Mouse (Mus musculus): ENCODE measurements around the gene Dock3. TPM values are rescaled to one million over a fixed set of nuclear protein-coding genes. Genes with fewer than 3 reads are reported as not detected.

Gene Dock3
- total RNA-seq, 2 experiments from 2014 or later: 111 to 112 TPM

DNA sequence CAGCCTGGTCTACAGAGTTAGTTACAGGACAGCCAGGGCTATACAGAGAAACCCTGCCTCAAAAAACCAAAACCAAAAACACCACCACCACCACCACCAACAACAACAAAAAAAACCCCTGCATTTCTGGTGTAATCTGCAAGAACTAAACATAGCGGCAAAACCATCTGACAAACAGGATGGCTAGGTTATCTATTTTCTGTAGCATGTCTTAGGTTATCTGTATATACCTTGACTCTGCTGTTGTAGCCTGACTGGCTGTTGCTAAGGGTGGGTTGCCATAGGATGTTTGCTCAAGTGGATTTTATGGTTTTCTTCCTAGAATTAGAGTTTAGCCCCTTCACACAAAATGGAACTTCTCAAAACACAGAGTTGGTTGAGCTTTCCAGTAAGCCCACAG lies 38.1 kb upstream of the Dock3 start:
- no peak for TF ChIP-seq CTCF (conservative IDR thresholded peaks at IDR 0.05)
- Histone ChIP-seq H3K4me3 (no peak overlapping the region), H3K27ac (no peak overlapping the region)
- DNase-seq (ENCODE audit: low spot score in 2 of 2): no peak

GRCm38 (mm10) chr9:107267721-107268402 lies 36.2 kb upstream of the Dock3 start:
- H3K27ac ChIP-seq: no peak overlapping the region
- no peak overlapping the region for H3K4me3 ChIP-seq
- no peak for TF ChIP-seq CTCF (conservative IDR thresholded peaks at IDR 0.05)
- DNase-seq (ENCODE audit: low spot score in 2 of 2): no peak

DNA sequence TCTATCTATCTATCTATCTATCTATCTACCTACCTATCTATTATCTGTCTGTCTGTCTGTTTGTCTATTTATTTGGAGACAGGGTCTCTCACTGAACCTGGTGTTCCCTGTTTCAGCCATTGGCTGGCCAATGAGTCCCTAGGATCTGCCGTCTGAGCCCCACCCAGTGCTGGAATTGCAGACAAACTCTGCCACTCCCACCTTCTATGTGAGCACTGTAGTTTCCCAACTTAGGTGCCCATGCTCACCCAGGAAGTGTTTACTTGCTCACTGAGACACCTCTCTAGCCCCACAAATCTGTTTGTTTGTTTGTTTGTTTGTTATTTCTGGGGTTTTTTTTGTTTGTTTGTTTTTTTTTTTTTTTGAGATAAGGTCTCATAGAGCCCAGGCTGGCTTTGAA lies 35.3 kb upstream of the Dock3 start:
- TF ChIP-seq CTCF (conservative IDR thresholded peaks at IDR 0.05): no peak
- DNase-seq (ENCODE audit: low spot score in 2 of 2): no peak
- no peak overlapping the region for H3K27ac ChIP-seq
- no peak overlapping the region for H3K4me3 ChIP-seq

DNA sequence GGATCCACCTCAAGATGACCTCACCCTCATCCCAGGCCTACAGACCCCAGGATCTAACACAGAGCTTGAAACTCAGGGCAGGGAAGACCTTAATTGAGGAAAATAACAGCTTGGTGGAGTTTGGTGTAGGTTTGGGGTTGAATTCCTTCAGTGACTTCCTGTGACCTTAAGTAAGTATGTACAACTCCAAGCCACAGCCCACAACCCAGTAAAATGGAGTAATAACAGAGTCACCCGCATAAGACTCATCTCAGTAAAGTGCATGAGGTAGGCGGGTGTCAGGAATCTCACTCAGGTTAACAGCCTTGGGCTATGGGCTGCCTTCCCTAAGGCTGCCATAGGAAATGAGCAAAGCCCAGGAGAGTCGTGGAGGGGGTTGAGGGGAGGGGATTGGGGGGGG lies 33.0 kb upstream of the Dock3 start:
- no peak for DNase-seq (ENCODE audit: low spot score in 2 of 2)
- no peak overlapping the region for H3K4me3 ChIP-seq
- no peak for TF ChIP-seq CTCF (conservative IDR thresholded peaks at IDR 0.05)
- no peak overlapping the region for H3K27ac ChIP-seq

DNA sequence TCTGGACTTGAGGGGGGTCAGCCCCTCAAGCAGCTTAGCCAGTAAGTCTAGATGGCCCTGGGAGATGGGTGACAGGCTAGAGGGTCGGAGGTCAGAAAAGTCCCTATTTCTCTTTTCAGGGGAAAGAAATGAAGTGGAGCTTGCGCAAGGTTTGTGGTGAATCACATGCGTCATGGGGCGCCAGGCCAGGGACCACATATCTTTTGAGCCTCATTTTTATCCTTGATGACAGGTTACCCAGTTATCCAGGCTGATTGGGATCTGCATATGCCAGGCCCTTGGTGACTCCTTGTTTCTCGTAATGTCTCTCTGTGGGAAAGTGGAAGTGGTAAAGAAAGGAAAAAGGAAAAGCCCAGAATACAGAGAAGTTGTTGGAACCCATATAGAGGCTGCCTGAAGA lies 32.2 kb upstream of the Dock3 start:
- H3K27ac ChIP-seq: no peak overlapping the region
- DNase-seq (ENCODE audit: low spot score in 2 of 2): no peak
- no peak overlapping the region for H3K4me3 ChIP-seq
- TF ChIP-seq CTCF (conservative IDR thresholded peaks at IDR 0.05): no peak

GRCm38 (mm10) chr9:107262375-107262774 lies 30.7 kb upstream of the Dock3 start:
- Histone ChIP-seq H3K4me3 (no peak overlapping the region), H3K27ac (no peak overlapping the region)
- DNase-seq (ENCODE audit: low spot score in 2 of 2): no peak
- no peak for TF ChIP-seq CTCF (conservative IDR thresholded peaks at IDR 0.05)

DNA sequence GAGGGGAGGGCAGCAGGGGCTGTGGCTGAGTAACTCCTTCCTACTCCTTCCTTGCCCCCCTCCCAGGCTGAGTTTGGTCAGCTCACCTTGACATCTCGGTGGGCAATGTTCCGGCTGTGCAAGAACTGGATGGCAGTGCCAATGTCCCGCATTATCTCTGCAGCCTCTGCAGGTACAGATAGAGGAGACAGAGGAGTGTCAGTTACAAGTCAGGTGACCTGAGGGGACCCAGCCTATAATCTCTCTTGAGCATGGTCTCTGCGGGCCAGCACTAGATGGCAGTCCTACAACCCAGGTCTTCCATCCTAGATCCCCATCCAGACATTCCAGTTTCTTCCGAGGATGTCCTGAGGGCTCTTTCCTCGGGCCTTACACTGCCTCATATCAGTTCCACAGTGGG lies 30.1 kb upstream of the Dock3 start:
- 0 out of 2 replicates have a peak, but pooled peaks have one; percentile 5 for TF ChIP-seq CTCF (conservative IDR thresholded peaks at IDR 0.05)
- Histone ChIP-seq H3K27ac (no peak overlapping the region), H3K4me3 (no peak overlapping the region)
- DNase-seq (ENCODE audit: low spot score in 2 of 2): no peak

- Histone ChIP-seq H3K4me3 (no peak overlapping the region), H3K27ac (peak overlapping the region; percentile 76)
- no peak for TF ChIP-seq CTCF (conservative IDR thresholded peaks at IDR 0.05)
- no peak for DNase-seq (ENCODE audit: low spot score in 2 of 2)
Measured at GRCm38 (mm10) chr9:107260836-107261235, 29.1 kb upstream of the Dock3 start.

- Histone ChIP-seq H3K4me3 (no peak overlapping the region), H3K27ac (peak overlapping the region; percentile 76)
- no peak for DNase-seq (ENCODE audit: low spot score in 2 of 2)
- TF ChIP-seq CTCF (conservative IDR thresholded peaks at IDR 0.05): no peak
Measured at GRCm38 (mm10) chr9:107260429-107260828, 28.7 kb upstream of the Dock3 start.

GRCm38 (mm10) chr9:107259571-107259970 lies 27.9 kb upstream of the Dock3 start:
- Histone ChIP-seq H3K27ac (peak overlapping the region; percentile 84), H3K4me3 (no peak overlapping the region)
- DNase-seq (ENCODE audit: low spot score in 2 of 2): peak; percentile 48 to 77
- TF ChIP-seq CTCF (conservative IDR thresholded peaks at IDR 0.05): no peak

DNA sequence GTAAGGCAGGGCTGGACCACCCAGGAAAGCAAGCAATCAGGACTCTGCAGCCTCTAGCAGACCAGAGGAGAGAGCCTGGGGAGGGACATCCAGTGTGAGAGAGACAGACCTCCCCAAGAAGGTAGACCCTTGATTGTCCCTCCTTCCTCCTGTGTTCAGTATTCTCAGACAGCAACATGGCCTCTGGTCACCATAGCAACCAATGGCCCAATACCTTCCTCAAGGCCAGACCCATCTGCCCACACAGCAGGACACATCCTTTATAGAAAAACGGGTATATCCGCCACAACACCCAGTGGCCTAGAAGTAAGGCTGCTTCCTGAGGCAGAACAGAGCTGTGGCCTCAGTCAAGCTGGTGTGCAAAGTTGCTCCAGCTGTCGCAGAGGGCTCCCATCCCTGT lies 23.9 kb upstream of the Dock3 start:
- H3K4me3 ChIP-seq: no peak overlapping the region
- DNase-seq (ENCODE audit: low spot score in 2 of 2): no peak
- no peak for TF ChIP-seq CTCF (conservative IDR thresholded peaks at IDR 0.05)
- peak overlapping the region; percentile 64; the same call in 1 of the 2 replicates for H3K27ac ChIP-seq

- no peak for TF ChIP-seq CTCF (conservative IDR thresholded peaks at IDR 0.05)
- Histone ChIP-seq H3K4me3 (peak overlapping the region; percentile 32; the same call in 1 of the 2 replicates), H3K27ac (peak overlapping the region; percentile 64)
- DNase-seq (ENCODE audit: low spot score in 2 of 2): no peak
Measured at GRCm38 (mm10) chr9:107254925-107255324, 23.2 kb upstream of the Dock3 start.

- no peak; the same call in none of the 2 replicates for TF ChIP-seq CTCF (conservative IDR thresholded peaks at IDR 0.05)
- DNase-seq (ENCODE audit: low spot score in 2 of 2): peak; percentile 82 to 85
- Histone ChIP-seq H3K4me3 (peak overlapping the region; percentile 32), H3K27ac (peak overlapping the region; percentile 64)
Measured at GRCm38 (mm10) chr9:107254476-107254875, 22.8 kb upstream of the Dock3 start.

DNA sequence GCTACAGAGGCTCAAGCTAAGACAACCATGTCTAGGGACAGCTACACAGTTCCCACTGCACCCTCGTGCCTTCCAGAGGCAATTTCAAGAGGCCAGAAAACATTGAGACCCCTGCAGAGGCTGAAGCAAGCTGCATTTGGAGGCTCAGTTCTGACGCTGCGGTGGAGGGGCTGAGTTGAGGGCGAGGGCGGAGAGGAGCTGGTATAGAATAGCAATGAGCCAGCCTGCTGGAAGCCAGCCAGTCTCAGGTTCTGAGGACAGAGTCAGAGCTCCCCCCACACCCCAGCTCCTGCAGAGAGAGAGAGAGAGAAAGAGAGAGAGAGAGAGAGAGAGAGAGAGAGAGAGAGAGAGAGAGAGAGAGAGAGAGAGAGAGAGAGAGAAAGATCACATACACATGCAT lies 20.5 kb upstream of the Dock3 start:
- DNase-seq (ENCODE audit: low spot score in 2 of 2): peak in 1 of 2 experiments; percentile 37
- TF ChIP-seq CTCF (conservative IDR thresholded peaks at IDR 0.05): no peak
- no peak overlapping the region for H3K4me3 ChIP-seq
- H3K27ac ChIP-seq: peak overlapping the region; percentile 72
